Mouse (Mus musculus) embryonic stem cell, embryonic (primary cell): ENCODE data around the gene Entpd7.

Source experiments
- CTCF ChIA-PET, 4 experiments: fragments of 300-600 bp in 2 of 4; fragments of 350-600 bp in 2 of 4; sonication (Branson Sonifier 250); formaldehyde crosslinking; loops; one replicate each; lab custom pipeline; 2022; ENCODE audit warnings: inconsistent platforms in 2 of 4; lab: Charles Lee
- POLR2A ChIA-PET, 4 experiments: fragments of 300-600 bp in 2 of 4; fragments of 350-600 bp in 2 of 4; sonication (Branson Sonifier 250); formaldehyde crosslinking; loops; one replicate each; lab custom pipeline; 2022; ENCODE audit warnings: antibody characterized with exemption in 4 of 4, inconsistent platforms in 1 of 4; lab: Charles Lee

Entpd7 gene

DNA sequence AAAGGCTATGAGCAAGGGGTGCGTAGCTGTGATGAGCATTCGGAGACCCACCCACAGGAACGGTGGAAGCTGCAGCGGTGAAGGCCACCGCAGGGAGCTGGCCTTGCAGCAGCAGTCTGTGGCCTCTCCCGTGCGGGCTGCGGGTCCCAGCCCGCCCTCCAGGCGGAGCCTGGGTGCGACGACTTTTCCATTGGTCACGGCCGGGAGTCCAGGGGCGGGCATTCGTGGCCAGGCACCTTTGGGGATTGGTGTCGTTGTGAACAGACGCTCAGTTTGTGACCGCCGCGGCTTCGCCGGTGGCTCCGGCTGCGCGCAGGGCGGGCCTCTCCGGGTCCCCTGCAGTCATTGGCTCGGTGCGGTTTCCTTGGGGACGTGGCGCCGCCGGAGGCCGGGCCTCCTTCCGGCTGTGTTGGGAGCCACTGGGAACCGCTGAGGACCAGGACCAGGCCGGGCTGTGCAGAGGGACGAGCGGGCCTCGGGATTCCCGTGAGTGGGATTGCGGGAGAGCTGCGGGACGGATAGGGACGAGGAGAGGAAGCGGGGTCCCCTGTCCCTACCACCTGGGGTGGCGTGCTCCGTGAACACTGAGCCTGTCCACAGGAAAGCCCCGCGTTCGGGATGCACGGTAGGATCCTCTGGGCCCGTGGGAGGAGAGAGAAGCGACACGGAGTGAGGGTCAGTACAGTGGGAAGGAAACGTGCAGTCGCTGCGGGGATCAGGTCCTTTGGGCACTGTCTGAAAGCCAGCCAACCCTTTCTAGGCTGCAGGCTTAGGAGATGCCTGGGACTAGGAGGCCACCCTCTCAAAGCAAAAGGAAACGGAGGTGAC is at the start of gene Entpd7:
TSS of gene Entpd7 (plus strand) at position 254 of the 828 bp plus-strand sequence.
- ChIA-PET CTCF (interaction anchor here in 3 of 4 experiments (0.6 to 2.1 kb wide), 8 partner anchors 14 to 159 kb away, joined by 3 to 16 read pairs (median 4); partner anchors contain the start of gene Slc25a28 (in 2 of the 3)), POLR2A (interaction anchor here in 3 of 4 experiments (0.5 to 3.6 kb wide), 13 partner anchors 8 to 255 kb away, joined by 3 to 71 read pairs (median 3); partner anchors contain the start of genes Slc25a28 (in 3 of the 3) and Got1 (in 1 of the 3))

DNA sequence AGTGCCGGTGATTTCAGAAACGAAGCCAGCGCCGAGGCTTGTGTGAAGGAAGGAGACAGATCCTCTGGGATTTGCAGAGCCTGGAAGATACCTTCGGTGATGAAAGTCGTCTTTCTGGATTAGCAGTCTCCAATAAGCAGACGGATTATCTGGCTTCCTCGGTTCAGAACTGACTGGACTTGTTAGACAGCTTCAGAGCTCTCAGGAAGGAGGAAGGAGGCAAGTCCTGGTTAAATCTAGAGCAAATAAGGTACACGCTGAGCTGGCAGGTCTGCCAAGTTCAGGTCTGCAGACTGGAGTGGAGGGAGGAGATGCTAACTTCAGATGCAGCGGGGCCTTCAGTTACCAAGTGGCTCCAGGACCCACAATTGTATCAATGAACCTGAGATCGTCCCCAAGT is 47.6 kb upstream of the Entpd7 start:
- ChIA-PET CTCF (interaction anchor here in 1 of 4 experiments (0.8 to 1.2 kb wide), 3 partner anchors 11 to 34 kb away, joined by 3 to 5 read pairs (median 3); no protein-coding TSS in a partner anchor), POLR2A (interaction anchor here in 2 of 4 experiments (1.0 to 1.7 kb wide), 3 partner anchors 9 to 33 kb away, joined by 3 to 4 read pairs (median 3); partner anchors contain the start of gene Slc25a28 (in 1 of the 2))

DNA sequence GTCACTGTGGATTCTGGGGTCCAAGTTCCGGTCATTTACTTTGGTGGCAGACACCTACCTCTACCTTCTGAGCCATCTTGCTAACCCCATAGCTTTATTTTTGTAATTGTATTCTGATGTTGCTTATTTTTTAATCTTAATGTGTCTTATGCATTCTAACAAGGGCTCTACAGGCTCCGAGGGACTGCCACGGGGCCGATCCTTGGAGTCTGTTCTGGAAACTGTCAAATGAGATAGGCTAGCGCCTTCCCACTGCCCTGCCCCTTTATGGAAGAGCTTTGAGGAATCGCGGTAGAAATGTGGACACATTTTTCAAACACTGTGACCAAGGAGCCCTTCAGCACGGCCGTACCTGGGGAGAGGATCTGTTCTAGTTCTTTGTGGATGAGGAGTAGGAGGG is 46.6 kb upstream of the Entpd7 start:
- ChIA-PET POLR2A (interaction anchor here in 1 of 4 experiments (0.6 to 1.4 kb wide), 3 partner anchors 18 to 102 kb away, joined by 3 to 4 read pairs (median 3); partner anchors contain the start of gene Slc25a28), CTCF (interaction anchor here in 2 of 4 experiments (1.1 to 1.3 kb wide), 3 partner anchors 19 to 33 kb away, joined by 3 read pairs; no protein-coding TSS in a partner anchor)

DNA sequence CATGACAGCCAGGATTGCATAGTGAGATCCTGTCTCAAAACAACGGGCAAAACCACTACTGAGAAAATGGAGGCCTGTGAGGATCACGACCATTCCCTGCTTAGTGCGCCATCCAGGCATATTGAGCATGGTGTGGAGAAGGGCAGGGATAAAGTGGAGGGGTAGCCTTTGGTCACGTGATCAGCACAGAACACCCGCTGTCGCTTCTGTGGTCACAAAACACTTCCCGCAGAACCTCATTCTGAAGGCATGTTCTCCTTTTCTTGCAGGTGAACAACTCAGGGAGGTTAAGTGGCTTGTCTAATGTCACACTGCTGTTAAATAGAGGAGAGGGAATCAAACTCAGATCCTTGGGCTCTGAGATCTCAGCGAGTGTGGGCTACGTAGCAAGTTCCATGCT is 44.0 kb upstream of the Entpd7 start:
- CTCF ChIA-PET = interaction anchor here in 2 of 4 experiments (1.2 to 1.7 kb wide), 3 partner anchors 15 to 17 kb away, joined by 5 to 8 read pairs (median 5); no protein-coding TSS in a partner anchor
- POLR2A ChIA-PET = interaction anchor here in 2 of 4 experiments (0.5 to 1.7 kb wide), 5 partner anchors 15 to 212 kb away, joined by 3 to 6 read pairs (median 4); partner anchors contain the start of gene Slc25a28 (in 1 of the 2)

DNA sequence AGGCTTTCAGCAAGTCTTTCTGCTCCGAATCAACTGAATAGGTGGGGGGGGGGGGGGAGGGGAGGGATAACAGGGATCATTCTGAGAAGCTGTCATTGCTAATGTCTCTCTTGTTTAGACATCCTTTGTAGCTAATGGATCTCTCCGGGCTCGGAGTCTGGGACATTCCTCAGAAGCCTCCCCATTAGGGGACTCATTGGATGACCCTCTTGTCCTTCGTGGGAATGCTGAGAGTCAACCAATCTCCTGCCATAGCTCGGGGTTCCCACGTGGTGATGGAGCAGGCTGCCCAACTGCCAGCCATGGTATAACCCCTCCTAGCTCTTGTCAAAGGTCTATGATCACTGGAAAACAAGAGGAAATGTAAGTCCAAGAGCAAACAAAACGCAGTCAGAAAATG is 42.6 kb upstream of the Entpd7 start:
- POLR2A ChIA-PET = interaction anchor here (0.6 to 2.0 kb wide), 16 partner anchors 11 to 1222 kb away, joined by 3 to 6 read pairs (median 3); partner anchors contain the start of genes Slc25a28 (in 2 of the 4) and Nkx2-3 (in 1 of the 4)
- CTCF ChIA-PET = interaction anchor here (0.6 to 1.7 kb wide), 11 partner anchors 8 to 110 kb away, joined by 3 to 8 read pairs (median 4); no protein-coding TSS in a partner anchor

DNA sequence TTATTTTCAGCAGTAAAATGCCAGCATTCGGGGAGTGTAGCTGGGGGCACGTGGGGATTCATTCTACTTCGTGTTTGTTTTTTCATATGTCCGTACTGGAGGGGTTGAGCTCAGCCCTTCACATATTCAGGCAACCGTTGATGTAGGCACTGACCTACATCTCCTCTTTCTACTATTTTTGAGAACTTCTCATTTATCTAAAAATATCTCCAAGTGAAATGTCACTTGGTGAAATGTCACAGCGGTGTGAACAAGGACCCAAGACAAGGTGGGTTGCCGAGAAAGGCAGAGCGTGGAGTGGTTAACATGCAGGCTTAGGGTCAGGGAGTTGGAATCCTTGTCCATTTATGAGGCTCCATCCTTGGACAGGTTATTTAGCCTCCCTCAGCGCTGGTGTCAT is 42.2 kb upstream of the Entpd7 start:
- ChIA-PET CTCF (interaction anchor here (0.6 to 1.7 kb wide), 7 partner anchors 8 to 62 kb away, joined by 3 to 8 read pairs (median 4); no protein-coding TSS in a partner anchor), POLR2A (interaction anchor here (0.6 to 2.0 kb wide), 8 partner anchors 11 to 1223 kb away, joined by 3 to 5 read pairs (median 3); partner anchors contain the start of genes Nkx2-3 (in 1 of the 4) and Slc25a28 (in 1 of the 4))

DNA sequence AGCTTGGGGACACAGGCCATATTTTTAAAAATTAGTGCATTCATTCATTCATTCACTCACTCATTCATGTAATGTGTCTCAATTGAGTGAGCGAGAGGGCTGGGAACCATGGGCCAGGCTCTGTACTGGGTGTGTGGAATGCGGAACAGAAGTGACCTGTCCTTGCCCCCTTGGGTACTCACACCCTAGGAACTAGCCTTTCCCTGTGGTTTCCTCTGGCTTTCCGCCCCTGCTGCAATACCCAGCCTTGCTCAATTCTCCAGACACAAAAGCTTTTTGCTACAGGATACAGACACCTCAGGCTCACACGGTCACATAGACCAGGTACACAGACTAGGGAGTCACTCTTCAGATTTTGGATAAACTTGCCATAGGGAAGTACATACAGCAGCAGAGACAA is 41.1 kb upstream of the Entpd7 start:
- ChIA-PET CTCF (interaction anchor here in 1 of 4 experiments (1.1 kb wide), 1 partner anchor 9 kb away, joined by 3 read pairs; no protein-coding TSS in a partner anchor), POLR2A (interaction anchor here in 1 of 4 experiments (0.6 kb wide), 1 partner anchor 783 kb away, joined by 3 read pairs; no protein-coding TSS in a partner anchor)

DNA sequence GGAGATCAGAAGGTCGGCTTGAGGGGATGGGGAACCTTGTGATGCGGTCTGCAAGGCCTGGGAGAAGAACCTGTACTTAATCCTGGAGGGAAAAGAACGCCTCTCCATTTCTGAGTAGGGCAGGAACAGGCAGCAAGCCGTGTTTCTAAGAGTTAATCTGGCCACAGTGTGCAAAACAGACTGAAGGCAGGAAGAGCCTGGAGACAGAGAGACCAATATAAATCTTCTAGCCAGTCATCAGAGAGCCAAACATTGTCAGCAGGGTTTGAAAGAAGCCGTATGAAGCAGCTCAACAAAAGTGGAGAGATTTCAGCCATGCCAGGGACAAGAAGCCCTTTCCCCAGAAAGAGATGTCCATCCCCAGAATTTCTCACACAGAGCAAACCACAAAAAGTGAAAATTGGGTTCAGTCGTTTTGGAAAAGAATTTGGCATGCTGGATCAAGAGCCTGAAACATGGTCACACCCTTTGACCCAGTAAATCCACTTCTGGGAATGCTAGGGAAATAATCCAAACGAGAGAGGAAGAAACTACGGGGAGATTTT is 38.2 kb upstream of the Entpd7 start:
- POLR2A ChIA-PET = interaction anchor here in 2 of 4 experiments (0.8 to 3.7 kb wide), 3 partner anchors 9 to 24 kb away, joined by 3 to 14 read pairs (median 6); partner anchors contain the start of gene Slc25a28 (in 2 of the 2)

DNA sequence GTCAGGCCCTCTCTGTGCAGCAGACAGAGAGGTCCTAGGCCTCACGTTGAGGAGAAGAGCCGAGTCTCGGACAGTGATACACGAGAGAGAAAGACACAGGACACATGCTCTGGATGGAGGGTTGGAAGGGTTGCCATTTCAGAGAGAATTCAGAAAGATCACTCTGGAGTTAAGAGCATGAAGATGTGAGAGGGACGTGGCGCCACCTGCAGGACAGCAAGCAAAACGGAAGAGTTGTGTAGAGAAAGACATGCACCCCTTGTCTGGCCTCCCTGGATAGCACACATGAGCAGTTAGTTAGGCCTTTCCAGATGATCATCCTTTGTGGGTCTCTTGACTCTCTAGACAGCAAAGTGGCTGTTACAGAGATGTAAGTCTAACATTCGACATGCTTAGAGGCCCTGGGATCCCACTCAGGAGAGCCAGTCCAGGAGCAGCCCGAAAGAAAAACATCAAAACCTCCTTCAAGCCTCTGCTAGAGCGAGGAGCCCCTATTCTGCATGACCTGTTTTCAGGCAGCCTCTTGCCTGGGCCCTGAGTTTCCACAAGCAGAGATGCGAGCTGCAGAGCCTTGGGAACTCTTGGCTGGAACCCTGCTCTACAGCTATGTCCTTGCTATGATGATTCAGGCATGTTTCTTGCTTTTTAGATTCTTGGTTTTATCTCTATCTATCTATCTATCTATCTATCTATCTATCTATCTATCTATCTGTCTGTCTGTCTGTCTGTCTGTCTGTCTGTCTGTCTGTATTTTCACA is 33.6 kb upstream of the Entpd7 start:
- ChIA-PET POLR2A (interaction anchor here (0.6 to 3.6 kb wide), 5 partner anchors 16 to 1333 kb away, joined by 3 to 17 read pairs (median 4); partner anchors contain the start of gene Slc25a28 (in 1 of the 4)), CTCF (interaction anchor here (0.6 to 2.9 kb wide), 19 partner anchors 9 to 239 kb away, joined by 3 to 22 read pairs (median 4); partner anchors contain the start of genes Cox15 (in 1 of the 4), Cutc (in 1 of the 4) and Slc25a28 (in 1 of the 4))

More for the DNA sequence above, 38.2 kb upstream of the Entpd7 start:
- CTCF ChIA-PET = interaction anchor here in 1 of 4 experiments (0.7 to 1.6 kb wide), 2 partner anchors 11 to 1634 kb away, joined by 3 to 5 read pairs; no protein-coding TSS in a partner anchor

DNA sequence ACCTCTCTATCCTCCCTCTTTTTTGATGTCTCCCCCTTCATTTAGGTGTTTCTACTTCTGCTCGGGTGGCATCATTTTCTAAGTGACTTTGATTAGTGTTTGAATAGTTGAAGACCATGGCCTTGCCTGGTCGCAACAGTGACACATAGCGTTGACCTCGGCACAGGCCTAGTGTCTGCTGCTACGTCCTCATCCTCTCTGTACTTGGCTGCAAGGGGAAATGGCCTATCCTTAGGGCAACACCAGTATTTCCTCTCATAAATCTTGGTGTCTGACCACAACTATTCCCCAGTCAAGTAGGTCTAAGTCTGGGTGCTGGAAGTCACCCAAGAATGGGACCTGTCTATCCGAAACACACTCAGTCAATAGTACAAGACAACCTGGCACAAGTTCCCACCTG is 29.8 kb upstream of the Entpd7 start:
- ChIA-PET POLR2A (interaction anchor here in 2 of 4 experiments (1.0 to 7.5 kb wide), 5 partner anchors 13 to 15 kb away, joined by 3 to 78 read pairs (median 4); partner anchors contain the start of gene Slc25a28 (in 2 of the 2)), CTCF (interaction anchor here (0.6 to 3.5 kb wide), 11 partner anchors 13 to 166 kb away, joined by 3 to 36 read pairs (median 4); partner anchors contain the start of genes Cox15 (in 1 of the 4), Cutc (in 1 of the 4) and Slc25a28 (in 1 of the 4))

DNA sequence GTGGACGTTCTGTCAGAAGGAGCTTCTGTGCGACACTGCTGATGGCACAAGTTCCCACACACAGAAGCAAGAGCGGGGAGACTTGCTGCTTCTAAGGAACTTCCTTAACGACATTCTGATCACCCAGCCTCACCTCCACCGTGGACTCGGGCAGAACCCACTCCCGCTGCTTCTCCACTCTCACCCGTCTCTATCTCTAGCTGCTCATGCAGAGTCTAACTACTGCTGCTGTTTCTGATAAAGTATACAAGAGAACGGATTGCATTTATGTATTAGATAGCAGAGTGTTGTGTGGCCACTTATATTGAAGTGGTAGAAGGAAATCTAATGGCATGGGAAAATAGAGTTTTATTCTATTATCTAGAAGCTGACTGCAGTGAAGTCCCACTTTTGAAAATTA is 28.7 kb upstream of the Entpd7 start:
- CTCF ChIA-PET = interaction anchor here in 3 of 4 experiments (0.7 to 3.5 kb wide), 7 partner anchors 14 to 198 kb away, joined by 3 to 36 read pairs (median 5); partner anchors contain the start of gene Slc25a28 (in 1 of the 3)
- POLR2A ChIA-PET = interaction anchor here in 2 of 4 experiments (0.9 to 7.5 kb wide), 7 partner anchors 12 to 139 kb away, joined by 3 to 78 read pairs (median 4); partner anchors contain the start of gene Slc25a28 (in 2 of the 2)

DNA sequence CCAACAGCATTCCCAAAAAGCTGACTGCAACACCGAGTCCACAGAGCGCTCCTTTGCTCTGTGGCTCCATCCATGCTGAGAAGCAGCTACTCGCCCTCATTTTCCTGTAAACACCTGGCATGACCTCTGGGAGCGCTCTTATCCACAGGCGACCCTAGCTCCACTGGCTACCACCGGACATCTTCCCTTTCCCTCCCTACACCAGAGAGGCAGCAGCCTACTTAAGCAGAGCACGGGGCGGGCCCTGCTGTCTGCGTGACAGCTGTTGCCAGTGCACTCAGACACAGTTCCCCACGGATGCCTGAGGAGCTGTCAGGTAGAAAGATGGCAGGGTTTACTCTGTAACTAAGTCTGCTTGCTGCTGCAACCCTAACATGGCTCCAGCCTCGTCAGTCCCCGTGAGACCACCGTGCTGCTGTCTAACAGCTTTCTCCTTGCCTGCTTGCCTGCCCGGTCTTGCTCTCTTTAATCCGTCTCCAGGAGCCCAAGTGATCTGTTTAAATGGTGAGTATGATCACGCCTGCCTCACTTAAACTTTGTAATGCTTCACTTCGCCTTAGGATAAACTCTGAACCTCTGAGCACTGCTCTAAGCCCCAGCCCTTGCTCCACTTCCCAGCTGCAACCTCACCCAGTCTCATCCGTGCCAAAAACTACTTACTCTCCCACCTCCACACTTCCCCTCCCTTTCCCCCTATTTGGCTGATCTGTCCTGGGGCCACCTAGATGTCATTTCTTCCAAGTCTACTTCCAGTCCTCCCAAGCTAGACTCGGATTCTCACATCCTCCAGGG is 27.1 kb upstream of the Entpd7 start:
- POLR2A ChIA-PET = interaction anchor here in 3 of 4 experiments (0.5 to 7.5 kb wide), 14 partner anchors 8 to 825 kb away, joined by 3 to 78 read pairs (median 4); partner anchors contain the start of genes Slc25a28 (in 3 of the 3) and Got1 (in 2 of the 3)
- CTCF ChIA-PET = interaction anchor here (0.5 to 3.5 kb wide), 34 partner anchors 9 to 299 kb away, joined by 3 to 36 read pairs (median 4); partner anchors contain the start of genes Slc25a28 (in 2 of the 4), Cox15 (in 1 of the 4), Cutc (in 1 of the 4) and Entpd7 (in 1 of the 4)

DNA sequence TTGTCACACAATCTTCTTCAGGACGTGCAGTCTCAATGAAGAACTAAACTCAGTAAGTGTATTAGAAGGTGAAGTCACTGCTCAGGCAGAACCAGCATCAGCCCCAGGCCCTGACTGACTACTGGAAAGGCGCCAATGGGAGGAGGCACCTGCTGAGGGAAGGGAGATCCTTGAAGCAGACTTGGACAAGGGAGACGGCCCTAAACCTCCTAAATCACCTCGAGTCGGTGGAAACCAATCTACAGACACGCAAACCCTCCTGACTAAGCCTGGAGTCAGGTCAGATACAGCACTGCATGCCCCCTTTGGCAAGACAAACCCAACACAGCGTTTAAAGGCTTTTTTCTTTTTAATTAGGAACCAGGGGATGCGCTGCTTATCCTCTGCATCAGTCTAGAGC is 26.0 kb upstream of the Entpd7 start:
- POLR2A ChIA-PET = interaction anchor here in 2 of 4 experiments (1.7 to 7.5 kb wide), 3 partner anchors 11 kb away, joined by 16 to 78 read pairs (median 38); partner anchors contain the start of gene Slc25a28 (in 2 of the 2)
- CTCF ChIA-PET = interaction anchor here in 3 of 4 experiments (1.3 to 2.1 kb wide), 3 partner anchors 11 to 133 kb away, joined by 3 to 17 read pairs (median 5); partner anchors contain the start of gene Slc25a28 (in 1 of the 3)

DNA sequence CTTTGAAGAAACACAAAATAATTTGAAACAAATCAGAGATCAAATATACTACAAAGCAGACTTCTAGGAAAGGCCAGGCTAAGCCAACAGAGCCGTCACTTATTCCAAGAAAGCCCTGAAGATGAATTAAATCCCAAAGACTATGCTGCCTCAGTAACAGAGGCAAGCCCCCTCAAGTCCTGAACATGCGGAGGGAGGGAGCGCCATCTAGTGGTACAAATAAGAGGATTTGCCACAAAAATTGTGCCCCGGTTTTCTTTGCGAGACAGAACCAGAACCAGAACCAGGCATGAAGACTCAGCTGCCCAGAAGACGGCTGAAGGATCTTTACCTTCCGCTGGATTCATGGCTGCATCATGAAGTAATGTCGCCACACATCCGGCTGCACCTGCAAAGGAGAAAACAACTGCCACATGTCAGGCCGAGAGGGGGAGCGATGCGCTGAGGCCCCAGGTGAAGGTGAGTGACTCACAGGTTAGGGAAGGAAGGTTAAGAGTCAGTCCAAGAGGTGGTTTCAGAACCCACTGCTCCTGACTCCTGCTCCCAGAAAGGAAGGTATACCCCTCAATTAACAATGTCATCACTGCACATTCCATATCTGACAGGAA is 23.9 kb upstream of the Entpd7 start:
- CTCF ChIA-PET = interaction anchor here (0.7 to 2.1 kb wide), 6 partner anchors 9 to 159 kb away, joined by 3 to 17 read pairs (median 8); partner anchors contain the start of gene Slc25a28 (in 2 of the 4)
- POLR2A ChIA-PET = interaction anchor here in 3 of 4 experiments (0.7 to 7.5 kb wide), 6 partner anchors 9 to 141 kb away, joined by 3 to 78 read pairs (median 3); partner anchors contain the start of genes Slc25a28 (in 2 of the 3) and Got1 (in 1 of the 3)
